Mouse (Mus musculus): ENCODE measurements at regions not wholly inside any gene's neighbourhood (a gene's known extent, or its start where the extent isn't known, plus 50 kb on each side); places are given as distances from the start of the nearest gene placed in this dataset.

DNA sequence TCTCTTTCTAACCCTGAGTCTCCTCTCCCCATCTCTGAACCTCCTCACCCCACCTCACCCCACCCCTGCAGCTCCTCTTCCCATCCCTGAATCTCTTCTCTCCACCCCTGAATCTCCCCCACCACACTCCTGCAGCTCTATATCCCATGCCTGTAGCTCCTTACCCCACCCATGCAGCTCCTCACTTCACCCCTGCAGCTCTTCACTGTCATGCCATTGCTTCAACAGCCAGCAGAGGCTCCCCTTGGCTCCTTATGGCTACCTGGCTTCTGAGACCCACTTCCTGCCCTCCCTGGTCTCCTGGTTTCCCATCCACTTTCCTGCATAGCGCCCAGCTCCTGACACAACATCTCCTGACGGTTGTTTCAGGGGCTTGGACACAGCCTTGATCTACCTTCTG lies 71.0 kb upstream of the Twist2 start:
- no peak for DNase-seq (ENCODE audit: low spot score in 2 of 2)
- intact Hi-C loops (cut with DNase I), result no loop called here

GRCm38 (mm10) chr1:91731703-91732102 lies 69.6 kb upstream of the Twist2 start:
- intact Hi-C loops (cut with DNase I), result no loop called here
- DNase-seq (ENCODE audit: low spot score in 2 of 2), result no peak

DNA sequence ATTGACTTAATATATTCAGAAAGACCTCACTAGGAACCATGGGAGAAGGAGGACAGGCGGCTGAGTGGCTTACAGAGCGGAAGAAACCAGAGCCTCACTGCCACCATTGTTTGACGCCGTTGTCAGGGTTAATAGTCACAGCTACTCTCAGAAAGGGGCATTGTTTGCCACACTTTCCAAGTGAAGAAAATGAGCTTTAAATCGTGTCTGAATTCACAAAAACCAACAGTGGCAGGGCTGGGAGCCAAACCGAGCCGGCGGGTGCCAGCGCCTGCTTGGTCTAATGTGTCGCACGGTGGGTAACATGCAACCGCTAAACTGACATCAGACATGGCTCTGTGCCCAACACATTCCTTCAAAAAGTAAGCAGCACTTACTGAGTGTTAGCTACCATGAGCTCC lies 68.8 kb upstream of the Twist2 start:
- intact Hi-C loops (cut with DNase I), result no loop called here
- peak in 1 of 2 experiments; percentile 40 for DNase-seq (ENCODE audit: low spot score in 2 of 2)

DNA sequence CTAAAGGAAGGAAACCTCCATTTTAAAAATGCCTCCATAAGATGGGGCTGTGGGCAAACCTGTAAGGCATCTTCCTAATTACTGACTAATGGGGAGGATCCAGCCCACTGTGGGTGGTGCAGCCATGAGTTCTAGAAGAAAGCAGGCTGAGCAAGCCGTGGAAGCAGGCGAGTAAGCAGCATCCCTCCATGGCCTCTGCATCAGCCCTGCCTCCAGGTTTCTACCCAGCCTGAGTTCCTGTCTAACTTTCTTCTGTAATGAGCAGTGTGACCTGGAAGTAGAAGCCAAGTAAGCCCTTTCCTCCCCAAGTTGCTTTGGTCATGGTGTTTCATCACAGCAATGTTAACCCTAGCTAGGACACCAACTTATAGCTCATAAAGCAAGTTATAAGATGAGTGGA lies 66.5 kb upstream of the Twist2 start:
- DNase-seq (ENCODE audit: low spot score in 2 of 2), result no peak

DNA sequence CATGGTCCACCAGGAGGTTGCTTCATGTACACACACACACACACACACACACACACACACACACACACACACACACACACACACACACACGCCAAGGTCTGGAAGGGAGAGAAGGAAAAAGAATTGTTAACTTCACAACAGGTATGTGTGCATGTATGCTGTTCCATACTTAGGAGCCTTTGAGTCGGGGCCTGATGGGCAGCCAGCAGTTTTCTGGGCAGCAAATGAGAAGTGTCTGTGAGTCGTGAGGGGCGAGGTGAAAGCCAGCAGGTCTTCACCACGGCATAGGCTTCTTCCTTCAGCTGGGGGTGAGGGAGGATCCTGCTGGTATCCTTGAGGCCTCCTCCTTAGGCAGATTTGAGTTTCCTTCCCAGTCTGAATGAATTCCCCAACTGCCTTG lies 65.8 kb upstream of the Twist2 start:
- intact Hi-C loops (cut with DNase I), result no loop called here

More for the DNA sequence above, 66.5 kb upstream of the Twist2 start:
- intact Hi-C loops (cut with DNase I), result no loop called here

GRCm38 (mm10) chr1:91740661-91741060 lies 60.6 kb upstream of the Twist2 start:
- intact Hi-C loops (cut with DNase I), result no loop called here
- DNase-seq (ENCODE audit: low spot score in 2 of 2), result no peak

More for the DNA sequence above, 65.8 kb upstream of the Twist2 start:
- no peak for DNase-seq (ENCODE audit: low spot score in 2 of 2)

- intact Hi-C loops (cut with DNase I), result no loop called here
- no peak for DNase-seq (ENCODE audit: low spot score in 2 of 2)
Observed at GRCm38 (mm10) chr1:91742031-91742430, 59.2 kb upstream of the Twist2 start.

- intact Hi-C loops (cut with DNase I), result no loop called here
- no peak for DNase-seq (ENCODE audit: low spot score in 2 of 2)
Observed at GRCm38 (mm10) chr1:91742914-91743313, 58.3 kb upstream of the Twist2 start.

- intact Hi-C loops (cut with DNase I), result no loop called here
Observed at GRCm38 (mm10) chr1:91744076-91744475, 57.2 kb upstream of the Twist2 start.

GRCm38 (mm10) chr1:91744701-91745100 lies 56.6 kb upstream of the Twist2 start:
- intact Hi-C loops (cut with DNase I), result no loop called here
- no peak for DNase-seq (ENCODE audit: low spot score in 2 of 2)

More at GRCm38 (mm10) chr1:91744076-91744475, 57.2 kb upstream of the Twist2 start:
- DNase-seq (ENCODE audit: low spot score in 2 of 2), result no peak

DNA sequence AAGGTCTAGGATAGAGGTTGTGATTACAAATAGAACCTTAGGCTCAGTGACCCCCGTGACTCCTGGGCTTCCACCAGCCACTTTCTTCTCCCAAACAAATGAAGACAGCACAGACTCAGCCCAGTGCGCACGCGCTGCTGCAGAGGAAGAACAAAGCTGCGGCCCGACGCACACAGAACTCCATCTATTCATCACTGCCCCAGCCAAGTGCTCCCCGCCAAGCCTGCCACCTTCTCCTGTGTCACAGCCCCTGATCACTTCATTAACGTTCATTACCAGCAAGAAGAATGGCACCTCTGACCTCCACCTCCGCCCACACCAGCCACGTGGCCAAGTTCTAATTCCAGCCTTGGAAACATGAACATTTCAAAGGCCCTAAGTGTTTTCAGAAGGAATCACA lies 53.7 kb upstream of the Twist2 start:
- DNase-seq (ENCODE audit: low spot score in 2 of 2), result no peak
- intact Hi-C loops (cut with DNase I), result no loop called here
